Mouse (Mus musculus) adipose tissue, adult 10 weeks (tissue): ENCODE measurements around the gene Atg14. TPM values are rescaled to one million over a fixed set of nuclear protein-coding genes. Genes with fewer than 3 reads are reported as not detected.

Experiments used
- polyA plus RNA-seq: library from polyadenylated mRNA; stranded (reverse); fragments of 350-450 nt; fragmentation: Illumina TruSeq; extraction: RNeasy Lipid Tissue Mini Kit (QIAGEN cat#74804); gene quantifications from one replicate; pipeline ENCODE4 v1.2.3, GENCODE M21; 2014; ENCODE audit warnings: low read depth, low replicate concordance

Atg14 gene
- polyA plus RNA-seq, result 11.5 TPM

DNA sequence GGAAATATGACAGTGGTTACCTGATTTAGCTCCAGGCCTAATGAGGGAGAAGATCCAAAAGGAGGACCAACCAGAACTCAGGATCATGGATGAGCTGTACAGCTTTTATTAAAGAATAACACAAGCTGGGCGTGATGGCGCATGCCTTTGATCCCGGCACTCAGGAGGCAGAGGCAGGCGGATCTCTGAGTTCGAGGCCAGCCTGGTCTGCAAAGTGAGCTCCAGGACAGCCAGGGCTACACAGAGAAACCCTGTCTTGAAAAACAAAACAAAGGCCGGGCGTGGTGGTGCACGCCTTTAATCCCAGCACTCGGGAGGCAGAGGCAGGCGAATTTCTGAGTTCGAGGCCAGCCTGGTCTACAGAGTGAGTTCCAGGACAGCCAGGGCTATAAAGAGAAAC, at the start of gene Atg14:
Gene Atg14, minus strand, starts transcription at position 101 of the 400 bp plus-strand sequence.

Other genes starting within 250 kb of the Atg14 start
- 101 TPM for gene Lgals3, start 202.9 kb downstream of the Atg14 start, polyA plus RNA-seq
- gene Dlgap5, start 152.2 kb downstream of the Atg14 start, polyA plus RNA-seq, result 1.0 TPM
- gene Fbxo34, start 120.2 kb downstream of the Atg14 start, polyA plus RNA-seq, result 10.7 TPM
- 40.6 TPM for gene Ktn1, start 77.8 kb upstream of the Atg14 start, polyA plus RNA-seq